Mouse (Mus musculus) c-Kit-positive CD71-positive TER-119-positive erythroid progenitor cells, embryonic 14.5 days (primary cell): ENCODE results near the gene Pptc7.
A peak's percentile ranks its signal among the peaks of the same experiment; 100 is the strongest.

Source experiments
- DNase-seq: peaks from one replicate; pipeline ENCODE4 v3.0.0-alpha.2; 2013; ENCODE audit warnings: low spot score

Gene Pptc7

DNA sequence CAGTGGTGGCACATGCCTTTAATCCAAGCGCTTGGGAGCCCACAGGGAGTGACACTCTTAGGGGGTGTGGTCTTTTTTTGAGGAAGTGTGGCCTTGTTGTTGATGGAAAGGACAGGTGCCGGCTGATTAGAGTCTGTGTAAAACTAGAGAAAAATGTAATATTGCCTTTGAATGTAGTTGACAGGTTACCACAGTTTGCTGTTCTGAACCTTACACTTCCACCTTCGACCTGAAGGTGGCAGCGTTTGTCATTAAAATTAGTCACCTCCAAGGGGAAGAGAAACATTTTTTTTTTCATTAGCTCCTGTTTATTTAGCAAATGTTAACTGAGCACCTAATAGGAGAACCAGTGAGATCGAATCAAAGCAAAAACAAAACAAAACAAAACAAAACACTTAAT lies 16.3 kb upstream of the Pptc7 start:
- DNase-seq, result peak; percentile 72

- DNase-seq, result no peak
These were observed 15.1 kb upstream of the Pptc7 start for GRCm38 (mm10) chr5:122268858-122269604.

DNA sequence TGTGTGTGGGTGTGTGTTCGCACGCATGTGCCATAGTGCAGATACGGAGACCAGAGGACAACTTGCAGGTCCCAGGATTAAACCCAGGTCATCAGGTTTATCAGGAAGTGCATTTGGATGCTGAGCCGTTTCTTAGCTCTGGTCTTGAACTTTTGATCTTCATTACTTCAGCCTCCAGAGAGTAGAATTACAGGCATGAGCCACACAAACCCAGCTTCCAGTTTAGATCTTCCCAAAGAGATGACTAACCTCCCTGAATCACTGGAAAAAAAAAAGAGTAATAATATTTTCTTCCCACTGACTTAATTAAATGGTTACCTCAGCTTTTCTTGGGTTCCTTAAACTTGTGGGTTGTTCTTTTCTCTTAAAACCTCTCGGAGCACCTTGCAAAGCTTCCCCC lies 11.3 kb upstream of the Pptc7 start:
- DNase-seq, result no peak

- DNase-seq, result no peak
These were observed 9.4 kb upstream of the Pptc7 start for GRCm38 (mm10) chr5:122274785-122275184.

- DNase-seq, result no peak
These were observed 5.2 kb upstream of the Pptc7 start for GRCm38 (mm10) chr5:122278946-122279345.

DNA sequence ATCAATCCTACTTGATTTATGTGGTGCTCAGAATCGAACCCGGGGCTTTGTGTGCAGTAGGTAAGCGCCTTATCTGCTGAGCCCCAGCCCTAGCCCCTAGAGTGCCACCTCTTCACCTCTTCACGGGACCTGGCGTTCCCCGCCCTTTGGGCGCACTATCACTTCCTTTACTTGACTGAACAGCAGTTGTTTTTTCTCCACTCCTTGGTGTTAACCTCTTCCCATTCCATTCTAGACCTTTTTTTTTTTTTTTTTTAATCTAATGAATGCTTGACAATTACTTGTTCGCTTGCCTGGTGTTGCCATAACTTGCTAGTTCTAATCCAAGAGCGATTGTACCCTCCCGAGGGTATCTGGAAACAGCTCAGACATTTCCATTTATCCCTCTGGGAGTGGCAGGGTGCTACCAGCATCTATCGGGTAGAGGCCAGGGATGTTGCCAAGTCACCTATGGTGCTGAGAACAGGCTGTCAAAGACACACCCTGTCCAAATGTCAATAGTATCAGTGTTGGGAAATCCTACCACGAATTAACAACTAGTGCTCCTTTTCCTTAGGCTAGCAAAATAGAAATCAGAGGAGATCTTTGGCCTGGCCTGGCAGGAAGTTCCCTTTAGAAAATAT lies 4.3 kb upstream of the Pptc7 start:
- DNase-seq, result no peak

DNA sequence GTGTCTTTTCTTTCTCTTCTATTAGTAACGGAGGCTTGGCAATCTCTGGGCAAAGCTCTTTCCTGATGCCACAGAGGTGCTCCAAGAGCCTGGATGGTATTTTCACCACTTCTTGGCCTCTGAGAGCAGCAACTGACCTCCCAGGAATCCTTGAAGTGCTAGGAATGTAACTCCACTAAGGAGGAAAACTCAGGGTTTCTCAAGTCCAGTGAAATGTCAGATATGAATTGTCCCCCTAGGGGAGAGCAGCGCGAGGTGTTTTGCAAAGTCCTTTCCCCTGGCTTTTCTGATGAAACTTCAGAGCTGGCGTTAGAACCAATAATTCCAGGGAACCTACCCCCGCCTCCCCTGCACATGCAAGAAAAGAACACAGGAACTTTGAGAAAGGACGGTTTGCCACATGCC lies 3.7 kb upstream of the Pptc7 start:
- no peak for DNase-seq

- no peak for DNase-seq
These were observed 3.2 kb upstream of the Pptc7 start for GRCm38 (mm10) chr5:122280827-122281462.

DNA sequence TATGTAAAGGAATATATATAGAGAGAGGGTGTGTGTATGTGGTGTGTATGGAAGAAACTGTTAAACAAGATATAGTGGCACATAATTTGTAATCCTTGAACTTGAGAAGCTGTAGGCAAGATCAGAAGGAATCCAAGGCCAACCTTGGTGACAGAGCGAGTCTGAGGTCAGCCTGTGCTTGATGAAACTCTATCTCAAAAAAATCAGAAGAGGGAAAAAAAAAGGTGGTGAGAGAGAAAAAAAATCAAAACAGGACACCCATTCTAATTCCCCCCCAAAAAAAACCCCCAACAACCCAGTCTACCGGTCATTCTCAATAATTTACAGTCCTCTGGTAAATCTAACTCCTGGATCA lies 360 bp upstream of the Pptc7 start:
- DNase-seq, result no peak

- DNase-seq, result no peak
These were observed 1.0 kb downstream of the Pptc7 start for GRCm38 (mm10) chr5:122285029-122285766.

DNA sequence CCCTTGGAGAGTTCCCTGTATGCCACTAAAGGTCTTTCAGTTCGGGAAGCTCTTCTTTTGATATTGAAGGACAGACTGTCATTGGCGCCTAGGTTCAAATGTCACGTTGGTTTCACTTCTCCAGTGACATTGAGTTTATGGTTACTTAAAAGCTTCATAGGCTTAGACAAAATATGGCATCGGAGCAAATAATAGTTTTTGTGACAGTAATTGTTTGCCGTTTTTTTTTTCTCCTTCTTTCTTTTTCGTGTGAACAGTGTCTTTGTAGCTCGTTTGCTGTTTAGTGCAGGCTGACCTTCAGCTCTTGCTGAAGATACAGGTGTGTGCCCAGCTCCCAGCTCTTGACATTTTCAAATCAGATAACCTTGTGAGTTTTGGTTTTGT lies 1.6 kb downstream of the Pptc7 start:
- no peak for DNase-seq

- no peak for DNase-seq
These were observed 2.0 kb downstream of the Pptc7 start for GRCm38 (mm10) chr5:122286191-122286590.

- no peak for DNase-seq
These were observed 2.9 kb downstream of the Pptc7 start for GRCm38 (mm10) chr5:122287026-122287425.

DNA sequence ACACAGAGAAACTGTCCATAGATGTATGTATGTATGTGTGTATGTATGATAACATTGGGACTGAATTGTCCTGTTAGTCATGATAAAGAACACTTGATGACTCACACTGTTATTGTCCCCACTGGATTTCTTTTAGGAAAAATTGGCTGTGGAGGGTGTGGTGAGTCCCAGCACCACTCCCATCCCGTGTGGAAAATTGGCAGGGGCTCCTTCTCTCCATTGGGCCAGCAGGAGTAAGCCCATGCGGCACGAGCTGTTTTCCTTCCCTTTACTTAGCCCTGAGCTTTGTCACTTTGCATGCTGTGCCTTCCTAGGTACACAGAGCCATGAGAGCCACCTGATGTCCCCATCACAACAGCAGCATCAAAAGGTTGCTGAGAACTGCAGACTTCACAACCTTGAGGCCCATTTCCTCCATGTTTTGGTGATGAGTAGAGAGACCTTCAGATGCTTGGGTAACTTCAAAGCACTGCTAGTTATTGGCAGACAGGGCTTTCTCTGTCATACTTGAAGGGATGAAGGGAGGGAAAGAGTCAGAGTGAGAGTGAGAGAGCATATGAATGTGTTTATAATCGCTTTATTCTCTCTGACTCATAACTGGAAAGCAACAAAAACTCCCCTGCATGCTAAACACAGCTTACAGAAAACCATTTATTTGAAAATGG lies 4.1 kb downstream of the Pptc7 start:
- DNase-seq, result no peak

GRCm38 (mm10) chr5:122291149-122291548 lies 7.0 kb downstream of the Pptc7 start:
- peak; percentile 74 for DNase-seq

- DNase-seq, result no peak
These were observed 7.6 kb downstream of the Pptc7 start for GRCm38 (mm10) chr5:122291553-122292339.

DNA sequence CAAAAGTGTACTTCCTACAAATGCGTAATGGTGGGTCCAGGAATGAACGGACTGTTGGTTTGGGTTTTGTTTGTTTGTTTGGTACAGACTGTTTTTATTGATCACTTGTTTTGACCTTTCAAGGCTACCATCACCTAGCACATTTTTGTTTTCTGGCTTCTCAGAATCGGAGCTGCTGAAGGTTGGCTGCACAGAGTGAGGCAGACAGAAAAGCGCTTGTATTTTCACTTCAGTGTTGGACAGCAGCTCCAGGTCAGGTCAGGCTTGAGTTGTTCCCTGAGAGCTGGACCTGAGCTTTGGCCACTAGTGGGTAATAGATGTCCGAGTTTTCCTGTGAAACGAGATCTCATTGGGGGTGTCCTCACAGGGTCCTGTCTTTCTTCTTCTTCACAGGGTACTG lies 9.0 kb downstream of the Pptc7 start:
- no peak for DNase-seq

DNA sequence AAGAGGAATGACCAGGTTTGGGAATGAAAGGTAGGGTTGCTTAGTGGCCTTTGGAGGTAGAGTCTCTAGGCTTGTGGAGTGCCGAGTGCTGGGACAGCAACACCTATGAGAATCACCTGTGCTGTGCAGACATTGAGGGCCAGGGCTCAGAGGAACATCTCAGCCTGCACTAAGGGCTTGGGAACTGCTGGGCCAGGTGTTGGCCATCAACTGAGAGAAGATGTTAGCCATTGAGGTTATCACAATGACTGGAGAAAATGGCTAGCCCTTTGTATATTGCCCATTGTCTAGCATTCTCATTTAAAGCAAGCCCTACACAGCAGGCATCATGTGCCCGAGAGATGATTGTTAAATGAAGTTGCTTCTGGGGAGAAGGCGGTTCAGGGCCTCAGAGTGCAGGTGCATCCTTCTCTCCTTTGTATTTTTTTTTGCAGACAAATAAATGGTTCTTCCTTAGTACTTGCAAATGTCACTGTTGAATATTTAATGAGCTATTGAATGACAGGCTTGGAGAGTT lies 10.1 kb downstream of the Pptc7 start:
- no peak for DNase-seq

- no peak for DNase-seq
These were observed 11.2 kb downstream of the Pptc7 start for GRCm38 (mm10) chr5:122295113-122295935.

GRCm38 (mm10) chr5:122300071-122300518 lies 15.9 kb downstream of the Pptc7 start:
- DNase-seq, result no peak
